Mouse (Mus musculus): ENCODE results near the gene Ascc3.

Gene Ascc3

DNA sequence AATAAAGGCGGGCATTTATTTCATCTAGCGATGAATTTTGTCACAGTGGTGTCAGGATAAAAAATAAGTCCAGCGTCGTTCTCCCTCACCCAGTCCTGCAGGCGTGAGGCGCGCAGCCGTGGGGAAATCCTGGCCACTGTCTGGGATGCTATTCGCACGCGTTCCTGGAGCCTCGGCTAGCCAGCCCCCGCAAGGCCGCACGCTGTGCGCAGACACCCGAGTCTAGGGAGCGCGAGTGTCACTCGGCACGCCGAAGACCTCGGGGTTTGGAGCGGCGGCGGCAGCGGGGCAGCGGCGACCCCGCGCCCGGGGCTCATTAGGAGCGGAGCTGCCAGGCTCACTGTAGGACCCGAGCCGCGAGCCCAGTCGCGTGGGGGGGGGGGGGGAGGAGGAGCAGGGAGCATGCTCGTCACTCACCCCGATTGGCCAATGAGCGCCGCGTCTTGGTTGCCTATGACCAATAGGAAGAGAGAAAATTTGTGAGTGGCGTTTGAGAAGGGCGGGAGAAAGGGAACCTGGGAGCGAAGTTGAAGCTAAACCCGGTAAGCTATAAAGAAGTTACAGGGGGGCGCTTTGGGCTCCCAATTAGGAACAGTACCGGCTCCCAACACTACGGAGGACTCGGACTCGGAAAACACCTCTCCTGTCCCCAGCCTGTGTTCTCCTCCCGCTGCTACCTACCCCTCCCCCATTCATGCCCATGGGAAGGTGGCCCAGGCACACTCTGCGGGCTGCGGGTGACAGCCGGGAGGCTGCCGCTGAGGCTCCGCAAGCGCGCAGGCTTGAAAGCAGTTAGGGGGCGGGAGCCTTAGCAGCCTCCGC lies 301.9 kb downstream of the Ascc3 start, which contains the start of gene Sim1:
Gene Sim1 (plus strand): TSS at position 585 of the 822 bp plus-strand sequence.
- DNase-seq (ENCODE audit: low read depth in 1 of 2, low spot score in 2 of 2): no peak

GRCm38 (mm10) chr10:50895091-50895790 lies 302.8 kb downstream of the Ascc3 start:
- no peak for DNase-seq (ENCODE audit: low read depth in 1 of 2, low spot score in 2 of 2)

GRCm38 (mm10) chr10:50895881-50896766 lies 303.7 kb downstream of the Ascc3 start:
- no peak for DNase-seq (ENCODE audit: low read depth in 1 of 2, low spot score in 2 of 2)

- no peak for DNase-seq (ENCODE audit: low read depth in 1 of 2, low spot score in 2 of 2)
Measured at GRCm38 (mm10) chr10:50896767-50897390, 304.4 kb downstream of the Ascc3 start.

- no peak for DNase-seq (ENCODE audit: low read depth in 1 of 2, low spot score in 2 of 2)
Measured at GRCm38 (mm10) chr10:50897530-50898471, 305.3 kb downstream of the Ascc3 start.

- DNase-seq (ENCODE audit: low read depth in 1 of 2, low spot score in 2 of 2): no peak
Measured at GRCm38 (mm10) chr10:50898621-50899020, 306.2 kb downstream of the Ascc3 start.

- DNase-seq (ENCODE audit: low read depth in 1 of 2, low spot score in 2 of 2): no peak
Measured at GRCm38 (mm10) chr10:50899846-50900745, 307.6 kb downstream of the Ascc3 start.
